Mouse (Mus musculus) stomach, embryonic 16.5 days (tissue): ENCODE measurements around the gene Vmn1r85. TPM values are rescaled to one million over a fixed set of nuclear protein-coding genes. Genes with fewer than 3 reads are reported as not detected.
A peak's percentile ranks its signal among the peaks of the same experiment; 100 is the strongest.

Experiments used
- ATAC-seq: fragments of 200-750 bp; cut with Nextera tagmentation; 2 replicates; pipeline ENCODE4 v1.8.0; 2017; ENCODE audit warnings: moderate number of reproducible peaks, moderate TSS enrichment; ENCODE audit not compliant: insufficient read depth, low FRiP score
- H3K27ac ChIP-seq: fragments of 300-500 bp; sonication (generic); 2 replicates; pipeline ENCODE4 v1.5.1; 2014; ENCODE audit warnings: low read length
- H3K27me3 ChIP-seq: fragments of 300-500 bp; sonication (generic); 2 replicates; pipeline ENCODE4 v1.6.1; 2014; ENCODE audit warnings: low read length, control low read depth, mixed read lengths; ENCODE audit not compliant: control insufficient read depth, insufficient read depth
- H3K36me3 ChIP-seq: fragments of 300-500 bp; sonication (generic); 2 replicates; pipeline ENCODE4 v1.6.1; 2014; ENCODE audit warnings: low read length; ENCODE audit not compliant: control insufficient read depth, insufficient read depth
- H3K4me1 ChIP-seq: fragments of 300-500 bp; sonication (generic); 2 replicates; pipeline ENCODE4 v1.6.1; 2014; ENCODE audit warnings: low read length, control low read depth, mixed read lengths; ENCODE audit not compliant: control insufficient read depth, insufficient read depth
- H3K4me2 ChIP-seq: fragments of 300-500 bp; sonication (generic); 2 replicates; pipeline ENCODE4 v1.6.1; 2014; ENCODE audit warnings: low read depth, low read length, mixed read lengths
- H3K4me3 ChIP-seq: fragments of 300-500 bp; sonication (generic); replicated peaks from 2 replicates; pipeline ENCODE4 v1.5.1; 2014; ENCODE audit warnings: mild to moderate bottlenecking, low read length
- H3K9ac ChIP-seq: fragments of 300-500 bp; sonication (generic); 2 replicates; pipeline ENCODE4 v1.6.1; 2014; ENCODE audit warnings: low read length
- H3K9me3 ChIP-seq: fragments of 300-500 bp; sonication (generic); replicated peaks from 2 replicates; pipeline ENCODE4 v1.6.1; 2016; ENCODE audit warnings: low read length, control low read depth; ENCODE audit not compliant: control insufficient read depth
- WGBS: fragments of 180-500 bp; shearing (Covaris S2); extraction: QIAGEN DNeasy Blood & Tissue Kit; methylation state at CpG from one replicate; pipeline ENCODE4 v1.1.7; 2014; 5-methylcytosine and 5-hydroxymethylcytosine counted together
- polyA plus RNA-seq: library from polyadenylated mRNA; unstranded; fragments of >200 nt; fragmentation: Nextera tagmentation; extraction: Ambion mirVana; gene quantifications from 2 replicates; pipeline ENCODE4 v1.2.1, GENCODE M21; 2015

The Vmn1r85 gene
- polyA plus RNA-seq, 1 experiment from 2014 or later, result not detected

DNA sequence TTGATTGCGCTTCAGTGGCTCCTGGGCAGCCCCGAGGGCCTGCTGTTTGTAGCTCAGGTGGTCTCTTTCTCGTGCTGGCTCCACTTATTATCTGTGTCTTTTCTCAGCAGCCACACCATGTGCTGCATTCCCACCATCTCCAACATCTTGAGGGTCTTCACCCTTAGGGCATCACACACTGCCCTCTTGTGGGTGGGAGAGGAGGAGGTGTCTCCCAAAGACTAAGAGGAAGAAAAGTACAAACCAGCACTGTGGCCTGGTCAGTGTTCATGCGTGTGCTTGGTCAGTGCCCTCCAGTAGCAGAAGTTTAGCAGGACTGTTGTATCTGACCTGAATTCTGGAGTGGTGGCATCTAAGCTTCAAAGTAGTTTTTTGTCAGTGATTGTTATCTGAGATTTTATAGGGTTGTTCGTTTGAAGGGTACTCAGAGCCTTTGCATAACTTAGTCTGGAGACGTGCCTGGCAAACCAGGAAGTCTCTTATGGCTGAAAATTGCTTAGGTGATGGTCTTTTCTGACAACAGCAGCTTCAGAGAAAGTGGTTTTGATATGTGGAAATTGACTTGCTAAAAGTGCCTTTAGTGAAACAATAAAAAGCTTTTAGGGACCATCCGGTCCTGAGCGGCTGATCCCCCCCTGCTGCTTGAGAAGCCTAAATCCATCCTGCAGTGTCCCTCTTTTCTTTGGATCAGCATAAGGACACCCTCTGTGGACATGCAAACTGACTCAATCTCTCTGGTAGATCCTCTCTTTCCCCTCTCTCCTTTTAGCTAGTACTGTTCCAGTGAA lies 37.9 kb downstream of the Vmn1r85 start:
- Histone ChIP-seq H3K4me3 (no peak overlapping the region), H3K36me3 (no peaks in the 10 kb centered on the region), H3K4me2 (no peak overlapping the region), H3K4me1 (peaks cover 4% of the 10 kb centered on the region; the same call in 1 of the 2 replicates), H3K27ac (no peak overlapping the region), H3K27me3 (no peaks in the 10 kb centered on the region), H3K9me3 (no peaks in the 10 kb centered on the region), H3K9ac (no peak overlapping the region)
- ATAC-seq, result no peak
- WGBS, result 63% methylated on average over 8 of the region's 8 CpGs

- peaks cover 4% of the 10 kb centered on the region; the same call in 1 of the 2 replicates for H3K4me1 ChIP-seq
- H3K4me3 ChIP-seq, result peak within 1 kb of the TSS; percentile 62
- whole genome bisulfite sequencing, result under 1% methylated on average over 41 of the region's 41 CpGs
- no peaks in the 10 kb centered on the region for H3K36me3 ChIP-seq
- H3K9ac ChIP-seq, result peak within 1 kb of the TSS; percentile 81
- ATAC-seq, result peak; percentile 95
- H3K4me2 ChIP-seq, result peak within 1 kb of the TSS; percentile 66
- H3K27ac ChIP-seq, result peak within 1 kb of the TSS; percentile 80
- no peaks in the 10 kb centered on the region for H3K27me3 ChIP-seq
- no peaks in the 10 kb centered on the region for H3K9me3 ChIP-seq
These were observed 40.5 kb downstream of the Vmn1r85 start, which contains the start of gene Mzf1 for GRCm38 (mm10) chr7:13054287-13055010. Gene Mzf1, minus strand, starts transcription at chr7:13054764.

DNA sequence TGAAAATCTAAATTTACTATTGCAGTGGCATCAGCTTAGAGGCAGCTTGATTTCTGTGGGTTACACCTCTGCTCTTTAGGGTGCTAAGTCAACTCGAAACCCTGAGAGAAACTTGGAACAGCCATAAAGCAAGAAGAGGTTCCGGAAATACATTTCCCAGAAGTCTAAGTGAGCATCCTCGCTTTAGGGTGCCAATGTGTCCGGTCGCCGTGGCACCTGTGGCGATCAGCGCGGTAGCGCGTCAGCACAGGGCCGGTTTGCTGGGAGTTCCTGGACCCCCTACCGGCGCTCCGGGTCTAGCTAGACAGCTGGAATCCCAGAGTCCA lies 41.0 kb downstream of the Vmn1r85 start:
- no peaks in the 10 kb centered on the region for H3K36me3 ChIP-seq
- peak overlapping the region; percentile 80 for H3K27ac ChIP-seq
- ATAC-seq, result no peak
- peak overlapping the region; percentile 66 for H3K4me2 ChIP-seq
- peaks cover 4% of the 10 kb centered on the region; the same call in 1 of the 2 replicates for H3K4me1 ChIP-seq
- 2% methylated on average over 15 of the region's 15 CpGs for WGBS
- peak overlapping the region; percentile 81 for H3K9ac ChIP-seq
- H3K27me3 ChIP-seq, result no peaks in the 10 kb centered on the region
- peak overlapping the region; percentile 62 for H3K4me3 ChIP-seq
- no peaks in the 10 kb centered on the region for H3K9me3 ChIP-seq

DNA sequence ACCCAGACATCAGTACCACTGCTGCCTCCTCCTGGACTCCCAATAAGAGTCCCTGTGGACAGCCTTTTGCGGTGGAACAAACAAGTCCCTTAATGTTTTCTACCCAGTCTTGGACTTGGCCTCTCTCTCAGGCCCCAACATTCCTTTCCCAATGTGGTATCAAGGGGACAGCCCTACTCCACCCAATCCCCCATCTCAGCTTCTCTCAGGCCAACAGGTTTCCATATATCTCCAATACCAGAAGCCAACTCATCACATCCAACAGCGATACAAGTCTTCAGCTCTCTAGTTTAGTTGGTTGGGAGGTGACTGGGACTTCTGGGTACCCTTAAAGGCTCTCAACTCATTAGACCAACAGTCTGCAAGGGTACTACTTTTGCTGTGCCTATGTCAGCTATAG lies 41.5 kb downstream of the Vmn1r85 start:
- Histone ChIP-seq H3K27me3 (no peaks in the 10 kb centered on the region), H3K4me3 (peak overlapping the region; percentile 62)
- ATAC-seq, result no peak

DNA sequence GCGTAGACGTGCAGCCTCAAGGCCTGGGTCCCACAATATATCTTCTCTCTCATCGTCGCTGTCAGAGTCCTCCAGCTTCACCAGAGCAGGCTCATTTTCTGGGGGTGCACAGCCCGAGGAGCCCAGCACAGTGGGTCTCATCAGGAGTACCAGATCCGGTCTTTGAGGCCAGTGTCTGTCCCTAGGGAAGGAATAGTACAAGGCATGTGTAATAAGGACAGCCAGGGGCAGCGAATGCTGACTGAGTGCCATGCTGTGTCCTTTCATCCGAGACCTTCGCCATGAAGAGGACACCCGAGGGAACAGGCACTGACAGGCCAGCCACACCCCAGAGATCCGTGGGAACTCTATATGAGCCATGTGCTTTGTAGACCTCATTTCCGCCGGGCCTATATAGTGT lies 42.0 kb downstream of the Vmn1r85 start:
- Histone ChIP-seq H3K36me3 (no peaks in the 10 kb centered on the region), H3K9me3 (no peaks in the 10 kb centered on the region), H3K27me3 (no peaks in the 10 kb centered on the region), H3K9ac (no peak overlapping the region), H3K27ac (no peak overlapping the region), H3K4me2 (no peak overlapping the region), H3K4me3 (no peak overlapping the region), H3K4me1 (peaks cover 4% of the 10 kb centered on the region; the same call in 1 of the 2 replicates)
- no peak for ATAC-seq
- 88% methylated on average over 13 of the region's 13 CpGs for WGBS

More for the DNA sequence above, 41.5 kb downstream of the Vmn1r85 start:
- H3K27ac ChIP-seq, result no peak overlapping the region
- WGBS, result 92% methylated on average over 2 of the region's 2 CpGs
- peak overlapping the region; percentile 81; the same call in 1 of the 2 replicates for H3K9ac ChIP-seq
- H3K9me3 ChIP-seq, result no peaks in the 10 kb centered on the region
- peak overlapping the region; percentile 66 for H3K4me2 ChIP-seq
- H3K36me3 ChIP-seq, result no peaks in the 10 kb centered on the region
- H3K4me1 ChIP-seq, result peaks cover 4% of the 10 kb centered on the region; the same call in 1 of the 2 replicates

DNA sequence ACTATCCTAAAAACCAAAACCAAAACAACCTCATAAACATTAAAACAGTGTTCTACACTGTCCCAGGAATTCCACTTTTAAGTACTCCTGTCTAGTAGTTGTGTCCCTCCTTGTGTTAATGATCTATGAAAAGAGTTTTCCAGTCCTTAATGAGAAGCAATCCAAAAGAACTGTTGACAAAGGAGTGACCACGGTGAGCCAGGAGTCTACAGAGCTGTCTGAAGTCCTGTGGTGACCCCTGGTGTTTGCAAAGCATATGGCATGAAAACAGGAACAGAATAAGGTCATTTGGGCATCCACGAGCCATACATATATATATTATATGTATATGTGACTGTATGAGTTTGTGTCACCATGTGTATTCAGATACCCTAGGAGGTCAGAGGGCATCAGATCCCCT lies 48.9 kb downstream of the Vmn1r85 start:
- H3K4me1 ChIP-seq, result peaks cover 9% of the 10 kb centered on the region; the same call in 1 of the 2 replicates
- H3K4me3 ChIP-seq, result no peak overlapping the region
- peaks cover 30% of the 10 kb centered on the region for H3K27me3 ChIP-seq
- H3K27ac ChIP-seq, result no peak overlapping the region
- H3K9ac ChIP-seq, result no peak overlapping the region
- ATAC-seq, result peak; percentile 52; the same call in 1 of the 2 replicates
- no peak overlapping the region for H3K4me2 ChIP-seq
- peaks cover 11% of the 10 kb centered on the region; the same call in 1 of the 2 replicates for H3K9me3 ChIP-seq
- H3K36me3 ChIP-seq, result no peaks in the 10 kb centered on the region
- 3% methylated on average over 2 of the region's 2 CpGs for WGBS

DNA sequence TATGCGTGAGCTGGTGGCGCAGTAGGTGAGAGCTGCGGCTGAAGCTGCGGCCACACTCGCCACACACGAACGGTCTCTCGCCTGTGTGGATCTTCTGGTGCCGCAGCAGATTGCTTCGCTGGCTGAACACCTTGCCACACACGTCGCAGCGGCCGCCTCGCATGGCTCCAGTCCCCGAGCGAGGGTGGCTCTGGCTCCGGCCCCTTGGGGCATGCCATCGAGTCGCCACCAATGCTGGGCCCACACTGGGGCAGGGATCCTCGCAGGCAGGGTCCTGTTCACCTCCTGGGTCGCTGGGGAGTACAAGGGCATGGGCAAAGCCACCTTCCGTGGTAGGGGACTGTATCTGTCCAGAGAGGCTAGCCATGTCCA lies 50.7 kb downstream of the Vmn1r85 start:
- H3K4me3 ChIP-seq, result peak overlapping the region; percentile 53
- peak overlapping the region; percentile 97 for H3K4me2 ChIP-seq
- 3% methylated on average over 23 of the region's 23 CpGs for WGBS
- ATAC-seq, result peak; percentile 8; the same call in 1 of the 2 replicates
- H3K27me3 ChIP-seq, result peaks cover 30% of the 10 kb centered on the region
- H3K9ac ChIP-seq, result peak overlapping the region; percentile 71
- no peaks in the 10 kb centered on the region for H3K36me3 ChIP-seq
- peaks cover 11% of the 10 kb centered on the region; the same call in 1 of the 2 replicates for H3K9me3 ChIP-seq
- H3K27ac ChIP-seq, result no peak overlapping the region
- H3K4me1 ChIP-seq, result peaks cover 11% of the 10 kb centered on the region

DNA sequence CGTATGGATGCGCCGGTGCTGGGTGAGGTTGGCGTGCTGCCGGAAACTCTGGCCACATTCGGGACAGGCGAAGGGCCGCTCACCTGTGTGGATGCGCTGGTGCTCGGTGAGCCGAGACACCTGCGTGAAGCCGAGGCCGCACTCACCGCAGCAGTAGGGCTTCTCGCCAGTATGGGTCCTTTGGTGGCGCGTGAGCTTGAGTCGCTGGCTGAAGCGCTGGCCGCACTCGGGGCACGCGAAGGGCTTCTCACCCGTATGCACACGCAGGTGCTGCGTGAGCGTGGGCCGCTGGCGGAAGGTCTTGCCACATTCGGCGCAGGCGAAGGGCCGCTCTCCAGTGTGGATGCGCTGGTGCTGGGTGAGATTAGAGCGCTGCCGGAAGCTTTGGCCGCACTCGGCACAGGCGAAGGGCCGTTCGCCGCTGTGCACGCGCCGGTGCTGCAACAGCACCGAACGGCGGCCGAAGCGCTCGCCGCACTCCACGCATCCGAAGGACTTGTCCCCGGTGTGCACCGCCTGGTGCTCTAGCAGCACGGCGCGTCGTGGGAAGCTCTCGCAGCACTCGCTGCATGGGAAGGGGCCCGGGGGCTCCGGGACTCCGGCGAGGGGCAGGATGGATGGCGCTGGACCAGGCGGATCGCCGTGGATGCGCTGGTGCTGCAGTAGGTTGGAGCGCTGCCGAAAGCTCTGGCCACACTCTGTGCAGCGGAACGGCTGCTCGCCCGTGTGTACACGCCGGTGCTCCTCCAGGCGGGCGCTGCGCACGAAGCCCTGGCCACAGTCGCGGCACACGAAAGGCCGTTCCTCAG lies 51.3 kb downstream of the Vmn1r85 start:
- Histone ChIP-seq H3K9ac (peak overlapping the region; percentile 71), H3K27me3 (peaks cover 30% of the 10 kb centered on the region)
- WGBS, result 5% methylated on average over 88 of the region's 88 CpGs

More for the DNA sequence above, 51.3 kb downstream of the Vmn1r85 start:
- Histone ChIP-seq H3K4me2 (peak overlapping the region; percentile 97), H3K27ac (no peak overlapping the region), H3K9me3 (peaks cover 11% of the 10 kb centered on the region; the same call in 1 of the 2 replicates), H3K4me3 (peak overlapping the region; percentile 53), H3K36me3 (no peaks in the 10 kb centered on the region), H3K4me1 (peaks cover 15% of the 10 kb centered on the region)
- ATAC-seq, result peak; percentile 46; the same call in 1 of the 2 replicates
